Mouse (Mus musculus) cortical plate, adult 2 months (tissue): ENCODE data around the gene Sytl5. TPM values are rescaled to one million over a fixed set of nuclear protein-coding genes. Genes with fewer than 3 reads are reported as not detected.

Source experiments
- H3K27ac ChIP-seq: fragments of 200-500 bp; 2 replicates; pipeline ENCODE4 v1.5.1; 2012; ENCODE audit warnings: low read length, control low read depth, inconsistent platforms; ENCODE audit not compliant: insufficient read depth
- H3K4me1 ChIP-seq: fragments of 200-500 bp; 2 replicates; pipeline ENCODE4 v1.6.1; 2011; ENCODE audit warnings: low read length; ENCODE audit not compliant: control insufficient read depth, insufficient read depth
- H3K4me3 ChIP-seq: fragments of 200-500 bp; 2 replicates; pipeline ENCODE4 v1.5.1; 2011; ENCODE audit warnings: mild to moderate bottlenecking, low read length, control low read depth; ENCODE audit not compliant: insufficient read depth
- CTCF ChIP-seq: fragments of 200-500 bp; IDR thresholded peaks from 2 replicates; pipeline ENCODE4 v1.5.1; 2011; ENCODE audit warnings: mild to moderate bottlenecking, control low read depth, low read length; ENCODE audit not compliant: insufficient read depth; ENCODE audit errors: extremely low read depth
- POLR2A ChIP-seq: fragments of 200-500 bp; IDR thresholded peaks from 2 replicates; pipeline ENCODE4 v1.6.1; 2011; ENCODE audit warnings: mild to moderate bottlenecking, low read length, control low read depth; ENCODE audit not compliant: insufficient read depth; ENCODE audit errors: extremely low read depth
- polyA plus RNA-seq: library from polyadenylated mRNA; depleted of rRNA; stranded (reverse); fragments of >200 nt; gene quantifications from 2 replicates; pipeline ENCODE4 v1.2.3, GENCODE M21; 2012; rRNA removed

Gene Sytl5
- polyA plus RNA-seq, 1 experiment, result 1.0 TPM

- Histone ChIP-seq H3K27ac (no peak overlapping the region), H3K4me3 (no peak overlapping the region), H3K4me1 (no peaks in the 10 kb centered on the region)
- TF ChIP-seq CTCF (no peak), POLR2A (no peak)
These were observed 124.8 kb downstream of the Sytl5 start for GRCm38 (mm10) chrX:10010202-10010601.

DNA sequence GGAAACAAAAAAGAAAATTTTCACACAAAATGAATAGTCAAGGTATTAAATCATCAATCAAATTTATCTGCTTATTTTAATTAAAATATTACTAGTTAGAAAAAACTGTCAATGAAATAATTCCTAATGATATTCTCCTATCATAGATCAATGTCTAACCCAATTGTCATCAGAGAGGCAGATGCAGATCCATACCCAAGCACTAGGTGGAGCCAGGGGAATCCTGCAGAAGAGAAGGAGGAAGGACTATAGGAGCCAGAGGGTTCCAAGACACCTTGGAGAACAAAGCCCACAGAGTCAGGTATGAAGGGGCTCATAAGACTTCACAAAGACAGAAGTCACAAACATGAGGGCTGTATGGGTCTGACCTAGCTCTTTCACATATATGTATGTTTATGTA is 149.2 kb downstream of the Sytl5 start:
- no peak overlapping the region for H3K4me3 ChIP-seq
- no peaks in the 10 kb centered on the region for H3K4me1 ChIP-seq
- no peak for TF ChIP-seq POLR2A
- TF ChIP-seq CTCF, result peak; percentile 30; the same call in 1 of the 2 replicates
- H3K27ac ChIP-seq, result no peak overlapping the region

Other genes starting within 250 kb of the Sytl5 start
- 146 and 161 TPM in 2 replicates for gene Dynlt3, start 222.6 kb upstream of the Sytl5 start, polyA plus RNA-seq
- gene Hypm, start 38.7 kb upstream of the Sytl5 start, polyA plus RNA-seq, result not detected in 2 replicates
- gene H2al3, start 35.9 kb upstream of the Sytl5 start, polyA plus RNA-seq, result not detected in 2 replicates
- 0.49 and 0.65 TPM in 2 replicates for gene Srpx, start 232.1 kb downstream of the Sytl5 start, polyA plus RNA-seq